ENCODE assay signal across 10 mouse cellular contexts in genomic region chr6:136852762-136853161, GRCm38 (mm10). TPM values are rescaled to one million over a fixed set of nuclear protein-coding genes. Genes with fewer than 3 reads are reported as not detected.
DNase-seq lines count a peak whose midpoint lies in the region; ATAC-seq and TF ChIP-seq lines count a peak whose summit lies in the region.
"Had no signal": no experiment of that assay in that cellular context is flagged by ENCODE, and none has a peak within 500 bp of the region (broad histone marks: within the 10 kb centered on the region; RNA-seq: fewer than 3 reads in every experiment).

No protein-coding gene starts in this region.

- H3K79me2 ChIP-seq in heart, adult 2 months (replicated peaks; ENCODE audit: control insufficient read depth, insufficient read depth, low read length), result no peaks in the 10 kb centered on the region

- TF ChIP-seq EP300 in heart, adult 2 months (IDR thresholded peaks at IDR 0.05; ENCODE audit: insufficient read depth, low read depth, low read length), result no peak

- H3K4me3 ChIP-seq in heart, embryonic 10.5 days, result no peak overlapping the region
- H3K4me3 ChIP-seq in heart, adult 2 months, result no peak overlapping the region
- H3K4me3 ChIP-seq in hindbrain, embryonic 15.5 days, result no peak overlapping the region
- peak overlapping the region; percentile 6 for H3K4me3 ChIP-seq in megakaryocyte, embryonic 14.5 days (replicated peaks)

- H3K27ac ChIP-seq in heart, embryonic 10.5 days, result peak overlapping the region; percentile 60
- no peak overlapping the region for H3K27ac ChIP-seq in heart, adult 2 months
- H3K27ac ChIP-seq in hindbrain, embryonic 15.5 days (replicated peaks), result peak overlapping the region; percentile 26; the same call in 1 of the 2 replicates

- intact Hi-C loops in heart, adult 2 months (cut with DNase I), result loop anchor here (2.0 kb wide), 1 partner anchor 22 kb away; no protein-coding TSS in a partner anchor

- 45% methylated on average over 3 of the region's 3 CpGs for WGBS in heart, embryonic 10.5 days
- WGBS in heart, adult 2 months, result 59% methylated on average over 3 of the region's 3 CpGs
- 59% methylated on average over 3 of the region's 3 CpGs for WGBS in hindbrain, embryonic 15.5 days

- no peak for DNase-seq in heart, embryonic 10.5 days (ENCODE audit: low spot score)
- no peak for DNase-seq in heart, adult 2 months
- DNase-seq in R1 (ENCODE audit: low read depth, low spot score), result peak; percentile 38
- no peak for DNase-seq in urinary bladder, adult 2 months (ENCODE audit: low spot score)
- DNase-seq in right cerebral cortex, postnatal 14 days, result no peak
- DNase-seq in layer of hippocampus, postnatal 25 days (ENCODE audit: extremely low spot score in 1 of 2, low spot score in 1 of 2), result no peak

- no peak overlapping the region for H3K9ac ChIP-seq in heart, adult 2 months (ENCODE audit: low read depth, low read length)
- H3K9ac ChIP-seq in hindbrain, embryonic 15.5 days, result no peak overlapping the region

- H3K36me3 ChIP-seq in heart, embryonic 10.5 days, result peaks cover 12% of the 10 kb centered on the region
- H3K36me3 ChIP-seq in heart, adult 2 months (ENCODE audit: control insufficient read depth, insufficient read depth, low read length), result no peaks in the 10 kb centered on the region
- H3K36me3 ChIP-seq in hindbrain, embryonic 15.5 days, result no peaks in the 10 kb centered on the region
- H3K36me3 ChIP-seq in megakaryocyte, embryonic 14.5 days (replicated peaks; ENCODE audit: low read length), result peaks cover 6% of the 10 kb centered on the region

- H3K4me1 ChIP-seq in heart, embryonic 10.5 days, result peaks cover 39% of the 10 kb centered on the region
- H3K4me1 ChIP-seq in heart, adult 2 months (ENCODE audit: control insufficient read depth, insufficient read depth, low read length), result peaks cover 4% of the 10 kb centered on the region
- H3K4me1 ChIP-seq in hindbrain, embryonic 15.5 days (replicated peaks), result 0 out of 2 replicates have a peak, but pooled peaks cover 8% of the 10 kb centered on the region
- H3K4me1 ChIP-seq in megakaryocyte, embryonic 14.5 days, result peaks cover 55% of the 10 kb centered on the region

- no peak for TF ChIP-seq CTCF in heart, adult 2 months (IDR thresholded peaks at IDR 0.05)

- no peaks in the 10 kb centered on the region for H3K9me3 ChIP-seq in heart, embryonic 10.5 days
- H3K9me3 ChIP-seq in hindbrain, embryonic 15.5 days, result no peaks in the 10 kb centered on the region
- H3K9me3 ChIP-seq in megakaryocyte, embryonic 14.5 days, result no peaks in the 10 kb centered on the region

- ATAC-seq in hindbrain, embryonic 15.5 days (ENCODE audit: low FRiP score, low read depth), result no peak; the same call in 1 of the 2 replicates

- TF ChIP-seq POLR2A in heart, adult 2 months (IDR thresholded peaks at IDR 0.05; ENCODE audit: insufficient read depth, low read depth, low read length), result no peak

- H3K27me3 ChIP-seq in heart, embryonic 10.5 days (ENCODE audit: insufficient read depth, poor library complexity, severe bottlenecking), result no peaks in the 10 kb centered on the region
- H3K27me3 ChIP-seq in heart, adult 2 months (ENCODE audit: control insufficient read depth, insufficient read depth, low read length), result no peaks in the 10 kb centered on the region
- no peaks in the 10 kb centered on the region for H3K27me3 ChIP-seq in hindbrain, embryonic 15.5 days
- H3K27me3 ChIP-seq in megakaryocyte, embryonic 14.5 days (replicated peaks), result no peaks in the 10 kb centered on the region
- H3K27me3 ChIP-seq: CH12.LX had no signal

- H3K4me2 ChIP-seq in hindbrain, embryonic 15.5 days, result no peak overlapping the region

RNA-seq across cellular contexts. Expression of gene Art4, which starts 4.8 kb away (rescaled TPM):
- 12.8 and 15.8 TPM in 2 replicates for polyA plus RNA-seq in heart, embryonic 10.5 days (2016; fragmentation: Nextera tagmentation; extraction: Ambion mirVana)
- 10 to 100 TPM; 16.3 to 19.6 TPM for total RNA-seq in heart, adult 2 months (2021)
- 12.8 and 19.9 TPM in 2 replicates for polyA plus RNA-seq in heart, adult 2 months (2012; rRNA removed)
- polyA plus RNA-seq in hindbrain, embryonic 15.5 days (2015; fragmentation: Nextera tagmentation; extraction: Ambion mirVana), result 0.09 and 0.46 TPM in 2 replicates
- 0.32 TPM in 1 of 2 replicates, not detected in the other for polyA plus RNA-seq in megakaryocyte, embryonic 14.5 days (2012; ENCODE audit: insufficient read depth, low replicate concordance)
- 11.8 and 14.6 TPM in 2 replicates for polyA plus RNA-seq in urinary bladder, adult 2 months (2012; rRNA removed)
- not detected for total RNA-seq in layer of hippocampus, postnatal 25 days (2021)

RNA-seq across cellular contexts. Expression of gene Smco3, which starts 17.5 kb away (rescaled TPM):
- polyA plus RNA-seq in heart, embryonic 10.5 days (2016; fragmentation: Nextera tagmentation; extraction: Ambion mirVana), result not detected in 2 replicates
- total RNA-seq in heart, adult 2 months (2021), result not detected
- polyA plus RNA-seq in heart, adult 2 months (2012; rRNA removed), result 0.04 TPM in 1 of 2 replicates, not detected in the other
- polyA plus RNA-seq in hindbrain, embryonic 15.5 days (2015; fragmentation: Nextera tagmentation; extraction: Ambion mirVana), result 1.4 and 1.8 TPM in 2 replicates
- polyA plus RNA-seq in megakaryocyte, embryonic 14.5 days (2012; ENCODE audit: insufficient read depth, low replicate concordance), result not detected in 2 replicates
- 0.13 and 0.14 TPM in 2 replicates for polyA plus RNA-seq in urinary bladder, adult 2 months (2012; rRNA removed)
- total RNA-seq in layer of hippocampus, postnatal 25 days (2021), result 10 to 100 TPM in 1 of 2 experiments, 1 to 10 TPM in 1; 5.2 to 10.5 TPM
- total RNA-seq: hematopoietic stem cell, adult 5-6 weeks had no signal

RNA-seq across cellular contexts. Expression of gene Mgp, which starts 22.9 kb away (rescaled TPM):
- 10.7 and 12.2 TPM in 2 replicates for polyA plus RNA-seq in heart, embryonic 10.5 days (2016; fragmentation: Nextera tagmentation; extraction: Ambion mirVana)
- 100 to 1,000 TPM; 409 to 433 TPM for total RNA-seq in heart, adult 2 months (2021)
- 1,071 and 1,296 TPM in 2 replicates for polyA plus RNA-seq in heart, adult 2 months (2012; rRNA removed)
- polyA plus RNA-seq in hindbrain, embryonic 15.5 days (2015; fragmentation: Nextera tagmentation; extraction: Ambion mirVana), result 12.2 and 21.3 TPM in 2 replicates
- not detected in 2 replicates for polyA plus RNA-seq in megakaryocyte, embryonic 14.5 days (2012; ENCODE audit: insufficient read depth, low replicate concordance)
- polyA plus RNA-seq in urinary bladder, adult 2 months (2012; rRNA removed), result 4,728 and 4,770 TPM in 2 replicates
- total RNA-seq in layer of hippocampus, postnatal 25 days (2021), result 10 to 100 TPM; 18.6 to 25.4 TPM
- total RNA-seq: CH12.LX; hematopoietic stem cell, adult 5-6 weeks had no signal

RNA-seq across cellular contexts. Expression of gene Wbp11, which starts 24.7 kb away (rescaled TPM):
- 111 and 120 TPM in 2 replicates for polyA plus RNA-seq in heart, embryonic 10.5 days (2016; fragmentation: Nextera tagmentation; extraction: Ambion mirVana)
- 10 to 100 TPM; 67.6 to 68.1 TPM for total RNA-seq in heart, adult 2 months (2021)
- 28.7 and 28.9 TPM in 2 replicates for polyA plus RNA-seq in heart, adult 2 months (2012; rRNA removed)
- polyA plus RNA-seq in hindbrain, embryonic 15.5 days (2015; fragmentation: Nextera tagmentation; extraction: Ambion mirVana), result 72.3 and 78.4 TPM in 2 replicates
- polyA plus RNA-seq in megakaryocyte, embryonic 14.5 days (2012; ENCODE audit: insufficient read depth, low replicate concordance), result 145 and 321 TPM in 2 replicates
- polyA plus RNA-seq in urinary bladder, adult 2 months (2012; rRNA removed), result 31.2 and 40.7 TPM in 2 replicates
- total RNA-seq in layer of hippocampus, postnatal 25 days (2021), result 100 to 1,000 TPM; 138 to 141 TPM

RNA-seq across cellular contexts. Expression of gene BC049715, which starts 25.3 kb away (rescaled TPM):
- 2.4 and 2.7 TPM in 2 replicates for polyA plus RNA-seq in heart, embryonic 10.5 days (2016; fragmentation: Nextera tagmentation; extraction: Ambion mirVana)
- total RNA-seq in heart, adult 2 months (2021), result 1 to 10 TPM in 1 of 2 experiments, under 1 TPM in 1; 0.44 to 1.8 TPM
- 0.59 and 0.61 TPM in 2 replicates for polyA plus RNA-seq in heart, adult 2 months (2012; rRNA removed)
- polyA plus RNA-seq in hindbrain, embryonic 15.5 days (2015; fragmentation: Nextera tagmentation; extraction: Ambion mirVana), result 1.2 and 1.3 TPM in 2 replicates
- polyA plus RNA-seq in megakaryocyte, embryonic 14.5 days (2012; ENCODE audit: insufficient read depth, low replicate concordance), result 1.5 and 5.6 TPM in 2 replicates
- 0.40 and 0.52 TPM in 2 replicates for polyA plus RNA-seq in urinary bladder, adult 2 months (2012; rRNA removed)
- 1 to 10 TPM; 2.0 to 3.0 TPM for total RNA-seq in layer of hippocampus, postnatal 25 days (2021)

Comparison
In these comparisons a context has a peak if more than half of its experiments do, and no peak if none do; other contexts are left out.
1. RNA of gene Mgp, which starts 22.9 kb away (polyA plus RNA-seq): 4,728 to 4,770 TPM in urinary bladder, adult 2 months and 1,071 to 1,296 TPM in heart, adult 2 months; 12.2 to 21.3 TPM in hindbrain, embryonic 15.5 days, 10.7 to 12.2 TPM in heart, embryonic 10.5 days and not detected in megakaryocyte, embryonic 14.5 days; every median in the first group is over 10 times any median in the second.